Mouse (Mus musculus) hindbrain, embryonic 15.5 days (tissue): ENCODE results near the gene Cd200r3. TPM values are rescaled to one million over a fixed set of nuclear protein-coding genes. Genes with fewer than 3 reads are reported as not detected.

Experiments used
- ATAC-seq: fragments of 200-750 bp; cut with Nextera tagmentation; 2 replicates; pipeline ENCODE4 v1.8.0; 2017; ENCODE audit warnings: low read depth, moderate number of reproducible peaks, moderate TSS enrichment; ENCODE audit not compliant: low FRiP score
- H3K27ac ChIP-seq: fragments of 300-500 bp; sonication (generic); replicated peaks from 2 replicates; pipeline ENCODE4 v1.5.1; 2015; ENCODE audit warnings: mild to moderate bottlenecking, inconsistent platforms
- H3K27me3 ChIP-seq: fragments of 300-500 bp; sonication (generic); 2 replicates; pipeline ENCODE4 v1.6.1; 2015; ENCODE audit warnings: control low read depth, inconsistent platforms
- H3K36me3 ChIP-seq: fragments of 300-500 bp; sonication (generic); 2 replicates; pipeline ENCODE4 v1.6.1; 2015; ENCODE audit warnings: control low read depth, inconsistent platforms
- H3K4me1 ChIP-seq: fragments of 300-500 bp; sonication (generic); replicated peaks from 2 replicates; pipeline ENCODE4 v1.6.1; 2015; ENCODE audit warnings: control low read depth, inconsistent platforms
- H3K4me2 ChIP-seq: fragments of 300-500 bp; sonication (generic); 2 replicates; pipeline ENCODE4 v1.6.1; 2015; ENCODE audit warnings: moderate library complexity, mild to moderate bottlenecking, inconsistent platforms
- H3K4me3 ChIP-seq: fragments of 300-500 bp; sonication (generic); 2 replicates; pipeline ENCODE4 v1.5.1; 2015; ENCODE audit warnings: mild to moderate bottlenecking, inconsistent platforms
- H3K9ac ChIP-seq: fragments of 300-500 bp; sonication (generic); 2 replicates; pipeline ENCODE4 v1.6.1; 2015; ENCODE audit warnings: inconsistent platforms
- H3K9me3 ChIP-seq: fragments of 300-500 bp; sonication (generic); 2 replicates; pipeline ENCODE4 v1.6.1; 2016; ENCODE audit warnings: control low read depth, inconsistent platforms
- WGBS: fragments of 180-500 bp; shearing (Covaris S2); methylation state at CpG from one replicate; pipeline ENCODE4 v1.1.7; 2015; 5-methylcytosine and 5-hydroxymethylcytosine counted together
- polyA plus RNA-seq: library from polyadenylated mRNA; unstranded; fragments of >200 nt; fragmentation: Nextera tagmentation; extraction: Ambion mirVana; gene quantifications from 2 replicates; pipeline ENCODE4 v1.2.1, GENCODE M21; 2015

Cd200r3 gene
- polyA plus RNA-seq, 1 experiment from 2014 or later: 0.18 TPM

- no peak for ATAC-seq
- H3K4me3 ChIP-seq: no peak overlapping the region
- H3K27me3 ChIP-seq: no peaks in the 10 kb centered on the region
- H3K9me3 ChIP-seq: no peaks in the 10 kb centered on the region
- WGBS: 93% methylated on average over 2 of the region's 2 CpGs
- no peak overlapping the region for H3K9ac ChIP-seq
- no peaks in the 10 kb centered on the region for H3K36me3 ChIP-seq
- H3K27ac ChIP-seq: no peak overlapping the region
- no peaks in the 10 kb centered on the region for H3K4me1 ChIP-seq
- H3K4me2 ChIP-seq: no peak overlapping the region
Measured at GRCm38 (mm10) chr16:45020669-45021309, 77.3 kb downstream of the Cd200r3 start.

- H3K27me3 ChIP-seq: no peaks in the 10 kb centered on the region
- H3K4me1 ChIP-seq: no peaks in the 10 kb centered on the region
- no peak for ATAC-seq
- H3K27ac ChIP-seq: no peak overlapping the region
- H3K9me3 ChIP-seq: no peaks in the 10 kb centered on the region
- H3K4me2 ChIP-seq: no peak overlapping the region
- H3K9ac ChIP-seq: no peak overlapping the region
- no peaks in the 10 kb centered on the region for H3K36me3 ChIP-seq
- no peak overlapping the region for H3K4me3 ChIP-seq
Measured at GRCm38 (mm10) chr16:45021443-45021842, 78.0 kb downstream of the Cd200r3 start.

- Histone ChIP-seq H3K4me2 (no peak overlapping the region), H3K36me3 (no peaks in the 10 kb centered on the region), H3K27me3 (no peaks in the 10 kb centered on the region), H3K4me3 (no peak overlapping the region), H3K9ac (no peak overlapping the region), H3K4me1 (no peaks in the 10 kb centered on the region), H3K27ac (no peak overlapping the region), H3K9me3 (no peaks in the 10 kb centered on the region)
- 63% methylated on average over 4 of the region's 4 CpGs for WGBS
- ATAC-seq: no peak
Measured at GRCm38 (mm10) chr16:45023904-45024303, 80.4 kb downstream of the Cd200r3 start.

- Histone ChIP-seq H3K9me3 (no peaks in the 10 kb centered on the region), H3K4me3 (no peak overlapping the region), H3K4me1 (no peaks in the 10 kb centered on the region), H3K4me2 (no peak overlapping the region), H3K9ac (no peak overlapping the region), H3K27ac (no peak overlapping the region), H3K36me3 (no peaks in the 10 kb centered on the region), H3K27me3 (no peaks in the 10 kb centered on the region)
- WGBS: 82% methylated on average over 6 of the region's 6 CpGs
- ATAC-seq: no peak
Measured at GRCm38 (mm10) chr16:45025321-45025720, 81.8 kb downstream of the Cd200r3 start.

- no peaks in the 10 kb centered on the region for H3K4me1 ChIP-seq
- no peak overlapping the region for H3K27ac ChIP-seq
- WGBS: 96% methylated on average over 5 of the region's 5 CpGs
- H3K4me3 ChIP-seq: no peak overlapping the region
- H3K36me3 ChIP-seq: no peaks in the 10 kb centered on the region
- ATAC-seq: no peak
- no peaks in the 10 kb centered on the region for H3K27me3 ChIP-seq
- H3K9ac ChIP-seq: no peak overlapping the region
- H3K9me3 ChIP-seq: no peaks in the 10 kb centered on the region
- no peak overlapping the region for H3K4me2 ChIP-seq
Measured at GRCm38 (mm10) chr16:45029080-45029479, 85.6 kb downstream of the Cd200r3 start.

GRCm38 (mm10) chr16:45029493-45029892, 86.0 kb downstream of the Cd200r3 start:
- Histone ChIP-seq H3K4me3 (no peak overlapping the region), H3K4me1 (no peaks in the 10 kb centered on the region), H3K36me3 (no peaks in the 10 kb centered on the region), H3K27me3 (no peaks in the 10 kb centered on the region), H3K9me3 (no peaks in the 10 kb centered on the region), H3K4me2 (no peak overlapping the region), H3K27ac (no peak overlapping the region), H3K9ac (no peak overlapping the region)
- ATAC-seq: no peak
- WGBS: 98% methylated on average over 1 of the region's 1 CpGs

- H3K4me1 ChIP-seq: no peaks in the 10 kb centered on the region
- H3K4me3 ChIP-seq: no peak overlapping the region
- WGBS: 84% methylated on average over 4 of the region's 4 CpGs
- H3K9ac ChIP-seq: no peak overlapping the region
- H3K4me2 ChIP-seq: no peak overlapping the region
- no peaks in the 10 kb centered on the region for H3K27me3 ChIP-seq
- no peaks in the 10 kb centered on the region for H3K36me3 ChIP-seq
- H3K9me3 ChIP-seq: no peaks in the 10 kb centered on the region
- no peak for ATAC-seq
- no peak overlapping the region for H3K27ac ChIP-seq
Measured at GRCm38 (mm10) chr16:45030127-45030526, 86.6 kb downstream of the Cd200r3 start.

GRCm38 (mm10) chr16:45030796-45031195, 87.3 kb downstream of the Cd200r3 start:
- H3K9me3 ChIP-seq: no peaks in the 10 kb centered on the region
- no peaks in the 10 kb centered on the region for H3K27me3 ChIP-seq
- no peak overlapping the region for H3K4me3 ChIP-seq
- ATAC-seq: no peak
- H3K36me3 ChIP-seq: no peaks in the 10 kb centered on the region
- WGBS: 80% methylated on average over 2 of the region's 2 CpGs
- no peak overlapping the region for H3K9ac ChIP-seq
- H3K4me1 ChIP-seq: no peaks in the 10 kb centered on the region
- H3K27ac ChIP-seq: no peak overlapping the region
- H3K4me2 ChIP-seq: no peak overlapping the region

Other genes with a start within 250 kb of the Cd200r3 start
- 4.3 and 4.4 TPM in 2 replicates for gene Nepro, start 219.4 kb upstream of the Cd200r3 start, polyA plus RNA-seq
- 38.2 and 38.6 TPM in 2 replicates for gene Gtpbp8, start 197.3 kb upstream of the Cd200r3 start, polyA plus RNA-seq
- 0.44 and 0.63 TPM in 2 replicates for gene Cd200r1, start 177.9 kb upstream of the Cd200r3 start, polyA plus RNA-seq
- not detected in 2 replicates for gene Cd200r4, start 131.9 kb upstream of the Cd200r3 start, polyA plus RNA-seq
- gene Cd200r2, start 76.6 kb upstream of the Cd200r3 start, polyA plus RNA-seq: not detected in 2 replicates
- gene Ccdc80, start 149.7 kb downstream of the Cd200r3 start, polyA plus RNA-seq: 10.0 and 11.6 TPM in 2 replicates
- 28.7 and 33.3 TPM in 2 replicates for gene Slc35a5, start 215.0 kb downstream of the Cd200r3 start, polyA plus RNA-seq
- gene Atg3, start 215.1 kb downstream of the Cd200r3 start, polyA plus RNA-seq: 55.5 and 58.0 TPM in 2 replicates